12 mouse cellular contexts compared by ENCODE assay signal in the genomic region with DNA sequence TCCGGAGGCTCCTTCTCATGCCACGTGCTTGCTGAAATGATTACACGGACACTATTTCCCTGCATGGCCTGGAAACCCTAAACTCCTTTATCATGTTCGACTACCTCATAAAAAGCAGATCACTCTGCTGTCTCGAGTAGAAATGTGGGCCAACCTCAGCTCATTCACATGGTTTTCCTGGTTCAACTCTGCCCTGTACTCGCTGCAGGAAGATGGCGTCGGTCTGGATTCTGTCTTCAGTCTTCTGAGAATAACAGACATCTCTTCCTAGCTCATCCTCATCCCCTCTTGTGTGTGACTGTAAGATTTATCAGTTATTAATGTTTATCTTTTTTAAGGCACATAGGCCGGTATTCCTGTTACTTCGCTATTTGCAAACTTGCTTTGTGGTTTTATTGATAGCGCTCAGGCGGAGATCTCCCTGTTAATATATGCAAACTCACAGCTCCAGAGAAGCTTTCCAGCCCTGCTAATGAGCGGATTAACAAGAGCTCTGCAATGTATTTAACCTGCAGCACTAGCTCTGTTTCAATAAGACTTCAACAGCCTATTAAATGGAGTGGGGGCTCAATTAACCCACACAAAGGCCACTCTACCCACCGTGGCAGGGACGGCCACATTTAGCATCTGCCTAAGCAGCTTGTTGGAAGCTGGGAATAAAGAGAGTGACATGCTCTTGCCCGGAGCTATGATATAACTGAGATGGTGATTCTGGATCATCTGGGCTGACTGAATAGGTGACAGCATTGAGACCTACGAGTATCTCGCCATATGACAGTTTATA.
DNase-seq lines count a peak whose midpoint lies in the region; ATAC-seq lines count a peak whose summit lies in the region.
"Had no signal": no experiment of that assay in that cellular context is flagged by ENCODE, and none has a peak within 500 bp of the region (broad histone marks: within the 10 kb centered on the region; RNA-seq: fewer than 3 reads in every experiment).

No protein-coding gene starts in this region.

- H3K4me1 ChIP-seq in forebrain, embryonic 10.5 days = peaks cover 42% of the 10 kb centered on the region
- peaks cover 31% of the 10 kb centered on the region for H3K4me1 ChIP-seq in forebrain, embryonic 13.5 days
- H3K4me1 ChIP-seq in hindbrain, embryonic 15.5 days (replicated peaks) = peaks cover 6% of the 10 kb centered on the region; the same call in 1 of the 2 replicates
- H3K4me1 ChIP-seq in neural tube, embryonic 13.5 days (replicated peaks) = peaks cover 12% of the 10 kb centered on the region; the same call in 1 of the 2 replicates
- no peaks in the 10 kb centered on the region for H3K4me1 ChIP-seq in heart, embryonic 11.5 days (ENCODE audit: control insufficient read depth, insufficient read depth, low read length)
- H3K4me1 ChIP-seq: embryonic facial prominence, embryonic 15.5 days had no signal

- WGBS in forebrain, embryonic 10.5 days = 54% methylated on average over 18 of the region's 18 CpGs
- 12% methylated on average over 18 of the region's 18 CpGs for WGBS in forebrain, embryonic 13.5 days
- WGBS in hindbrain, embryonic 15.5 days = 58% methylated on average over 18 of the region's 18 CpGs
- 63% methylated on average over 18 of the region's 18 CpGs for WGBS in neural tube, embryonic 13.5 days
- WGBS in heart, embryonic 11.5 days (ENCODE audit: insufficient replicate concordance) = 82% methylated on average over 18 of the region's 18 CpGs

- peak overlapping the region; percentile 77 for H3K27ac ChIP-seq in forebrain, embryonic 10.5 days
- peak overlapping the region; percentile 68 for H3K27ac ChIP-seq in forebrain, embryonic 13.5 days
- no peak overlapping the region for H3K27ac ChIP-seq in hindbrain, embryonic 15.5 days (replicated peaks)
- H3K27ac ChIP-seq in neural tube, embryonic 13.5 days (replicated peaks) = no peak overlapping the region
- no peak overlapping the region for H3K27ac ChIP-seq in heart, embryonic 11.5 days (ENCODE audit: low read depth, low read length)
- H3K27ac ChIP-seq: embryonic facial prominence, embryonic 15.5 days had no signal

- H3K36me3 ChIP-seq in forebrain, embryonic 10.5 days (replicated peaks) = no peaks in the 10 kb centered on the region
- no peaks in the 10 kb centered on the region for H3K36me3 ChIP-seq in forebrain, embryonic 13.5 days (ENCODE audit: poor library complexity, severe bottlenecking)
- no peaks in the 10 kb centered on the region for H3K36me3 ChIP-seq in hindbrain, embryonic 15.5 days
- H3K36me3 ChIP-seq in neural tube, embryonic 13.5 days = no peaks in the 10 kb centered on the region
- no peaks in the 10 kb centered on the region for H3K36me3 ChIP-seq in heart, embryonic 11.5 days (ENCODE audit: control insufficient read depth, insufficient read depth, low read length)
- H3K36me3 ChIP-seq: embryonic facial prominence, embryonic 15.5 days had no signal

- H3K9ac ChIP-seq in forebrain, embryonic 13.5 days = no peak overlapping the region
- no peak overlapping the region for H3K9ac ChIP-seq in hindbrain, embryonic 15.5 days
- no peak overlapping the region for H3K9ac ChIP-seq in neural tube, embryonic 13.5 days
- no peak overlapping the region for H3K9ac ChIP-seq in heart, embryonic 11.5 days (ENCODE audit: low read depth, low read length)
- H3K9ac ChIP-seq: embryonic facial prominence, embryonic 15.5 days; lung, embryonic 14.5 days had no signal

- peak; percentile 96 for ATAC-seq in forebrain, embryonic 13.5 days
- ATAC-seq in hindbrain, embryonic 15.5 days (ENCODE audit: low FRiP score, low read depth) = 0 out of 2 replicates have a peak, but pooled peaks have one; percentile 30
- peak; percentile 47; the same call in 1 of the 2 replicates for ATAC-seq in neural tube, embryonic 13.5 days (ENCODE audit: low read depth)
- no peak for ATAC-seq in heart, embryonic 11.5 days (replicated peaks; ENCODE audit: insufficient number of reproducible peaks, low FRiP score, low TSS enrichment)
- no peak for ATAC-seq in monocyte, adult 5-6 weeks (replicated peaks; ENCODE audit: insufficient number of reproducible peaks, low FRiP score, low TSS enrichment, poor library complexity, severe bottlenecking)

- peak; percentile 68 for DNase-seq in forebrain, embryonic 10.5 days (ENCODE audit: extremely low spot score, low spot score)
- DNase-seq in lung, postnatal 25 days (ENCODE audit: low spot score) = no peak
- DNase-seq: adrenal gland, postnatal 25 days; cerebellum, adult 9-10 months; kidney, adult 18-20 months; lung, embryonic 14.5 days had no signal

- H3K9me3 ChIP-seq in forebrain, embryonic 10.5 days = no peaks in the 10 kb centered on the region
- H3K9me3 ChIP-seq in forebrain, embryonic 13.5 days (replicated peaks) = no peaks in the 10 kb centered on the region
- H3K9me3 ChIP-seq in hindbrain, embryonic 15.5 days = no peaks in the 10 kb centered on the region
- no peaks in the 10 kb centered on the region for H3K9me3 ChIP-seq in neural tube, embryonic 13.5 days
- no peaks in the 10 kb centered on the region for H3K9me3 ChIP-seq in heart, embryonic 11.5 days (replicated peaks; ENCODE audit: control insufficient read depth, low read length)
- H3K9me3 ChIP-seq: embryonic facial prominence, embryonic 15.5 days had no signal

- H3K4me3 ChIP-seq in forebrain, embryonic 10.5 days = 0 out of 2 replicates have a peak overlapping the region, but pooled peaks have one; percentile 6
- H3K4me3 ChIP-seq in forebrain, embryonic 13.5 days = no peak overlapping the region
- H3K4me3 ChIP-seq in hindbrain, embryonic 15.5 days = no peak overlapping the region
- no peak overlapping the region for H3K4me3 ChIP-seq in neural tube, embryonic 13.5 days
- H3K4me3 ChIP-seq in heart, embryonic 11.5 days (ENCODE audit: low read depth, low read length) = no peak overlapping the region
- H3K4me3 ChIP-seq: embryonic facial prominence, embryonic 15.5 days had no signal

- peak overlapping the region; percentile 15; the same call in 1 of the 2 replicates for H3K4me2 ChIP-seq in forebrain, embryonic 13.5 days
- H3K4me2 ChIP-seq in hindbrain, embryonic 15.5 days = no peak overlapping the region
- H3K4me2 ChIP-seq in neural tube, embryonic 13.5 days = no peak overlapping the region
- no peak overlapping the region for H3K4me2 ChIP-seq in heart, embryonic 11.5 days
- H3K4me2 ChIP-seq: embryonic facial prominence, embryonic 15.5 days; lung, embryonic 14.5 days had no signal

- H3K27me3 ChIP-seq in forebrain, embryonic 10.5 days (ENCODE audit: poor library complexity, severe bottlenecking) = peaks cover 75% of the 10 kb centered on the region
- peaks cover 44% of the 10 kb centered on the region for H3K27me3 ChIP-seq in forebrain, embryonic 13.5 days
- H3K27me3 ChIP-seq in hindbrain, embryonic 15.5 days = no peaks in the 10 kb centered on the region
- no peaks in the 10 kb centered on the region for H3K27me3 ChIP-seq in neural tube, embryonic 13.5 days
- no peaks in the 10 kb centered on the region for H3K27me3 ChIP-seq in heart, embryonic 11.5 days (ENCODE audit: control insufficient read depth, insufficient read depth, low read length)
- H3K27me3 ChIP-seq: embryonic facial prominence, embryonic 15.5 days had no signal

Comparison
In these comparisons a context has a peak if more than half of its experiments do, and no peak if none do; other contexts are left out.
1. H3K27ac ChIP-seq: peak in forebrain, embryonic 10.5 days (single experiment) and forebrain, embryonic 13.5 days (single experiment); none in hindbrain, embryonic 15.5 days (single experiment), neural tube, embryonic 13.5 days (single experiment) and heart, embryonic 11.5 days (single experiment).
2. ATAC-seq: peak in forebrain, embryonic 13.5 days (single experiment), hindbrain, embryonic 15.5 days (single experiment) and neural tube, embryonic 13.5 days (single experiment); none in heart, embryonic 11.5 days (single experiment) and monocyte, adult 5-6 weeks (single experiment).